Mouse (Mus musculus) forebrain, postnatal 0 days (tissue): ENCODE measurements at regions not wholly inside any gene's neighbourhood (a gene's known extent, or its start where the extent isn't known, plus 50 kb on each side); places are given as distances from the start of the nearest gene placed in this dataset.

ENCODE experiments used
- ATAC-seq: fragments of 200-750 bp; cut with Nextera tagmentation; 2 replicates; pipeline ENCODE4 v1.8.0; 2017; ENCODE audit warnings: mild to moderate bottlenecking, moderate library complexity
- DNase-seq: peaks from one replicate; pipeline ENCODE4 v3.0.0-alpha.2; 2015
- H3K27ac ChIP-seq: fragments of 300-500 bp; sonication (generic); 2 replicates; pipeline ENCODE4 v1.5.1; 2014; ENCODE audit warnings: low read depth, mild to moderate bottlenecking, antibody characterized with exemption, low read length, moderate library complexity, mixed read lengths
- H3K27me3 ChIP-seq: fragments of 300-500 bp; sonication (generic); 2 replicates; pipeline ENCODE4 v1.6.1; 2014; ENCODE audit warnings: mild to moderate bottlenecking, low read length, mixed read lengths; ENCODE audit not compliant: insufficient read depth
- H3K36me3 ChIP-seq: fragments of 300-500 bp; sonication (generic); 2 replicates; pipeline ENCODE4 v1.6.1; 2014; ENCODE audit warnings: mild to moderate bottlenecking, moderate library complexity; ENCODE audit not compliant: insufficient read depth
- H3K4me1 ChIP-seq: fragments of 300-500 bp; sonication (generic); 2 replicates; pipeline ENCODE4 v1.6.1; 2014; ENCODE audit warnings: antibody characterized with exemption; ENCODE audit not compliant: insufficient read depth
- H3K4me2 ChIP-seq: fragments of 300-500 bp; sonication (generic); 2 replicates; pipeline ENCODE4 v1.6.1; 2014; ENCODE audit warnings: low read depth, mild to moderate bottlenecking, moderate library complexity
- H3K4me3 ChIP-seq: fragments of 300-500 bp; sonication (generic); 2 replicates; pipeline ENCODE4 v1.5.1; 2014; ENCODE audit warnings: low read depth, low read length, mixed read lengths
- H3K9ac ChIP-seq: fragments of 300-500 bp; sonication (generic); 2 replicates; pipeline ENCODE4 v1.6.1; 2014; ENCODE audit warnings: mild to moderate bottlenecking
- H3K9me3 ChIP-seq: fragments of 300-500 bp; sonication (generic); 2 replicates; pipeline ENCODE4 v1.6.1; 2016; ENCODE audit warnings: low read length
- CTCF ChIP-seq: sonication (generic); IDR thresholded peaks from 2 replicates; pipeline ENCODE4 v1.5.1; 2016; ENCODE audit warnings: antibody characterized with exemption, control low read depth, low read depth
- WGBS: fragments of 180-500 bp; shearing (Covaris S2); extraction: QIAGEN DNeasy Blood & Tissue Kit; methylation state at CpG from one replicate; pipeline ENCODE4 v1.1.7; 2014; 5-methylcytosine and 5-hydroxymethylcytosine counted together

DNA sequence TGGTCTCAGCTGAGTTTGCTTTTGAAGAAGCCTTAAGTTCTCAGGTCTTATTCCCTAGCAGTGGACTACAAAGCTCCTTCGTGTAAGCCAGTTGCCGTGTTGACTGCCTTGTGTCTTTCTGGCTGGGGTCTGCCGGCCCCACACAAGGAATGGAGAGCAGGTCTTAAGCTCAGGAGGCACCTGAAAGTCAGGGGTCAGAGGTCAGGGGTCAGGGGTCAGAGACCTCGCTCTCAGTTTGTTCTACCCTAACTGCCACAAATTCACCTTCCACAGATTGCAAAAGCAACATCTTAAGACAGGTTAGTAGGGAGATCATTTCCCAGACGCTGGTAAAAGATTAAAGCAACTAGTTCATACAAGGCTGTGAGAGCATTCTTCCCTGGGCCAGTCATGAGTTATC is 505.8 kb upstream of the Sox11 start:
- no peak for ATAC-seq
- Histone ChIP-seq H3K27ac (no peak overlapping the region), H3K9ac (no peak overlapping the region), H3K4me2 (no peak overlapping the region), H3K9me3 (no peaks in the 10 kb centered on the region), H3K36me3 (no peaks in the 10 kb centered on the region), H3K27me3 (no peaks in the 10 kb centered on the region), H3K4me3 (no peak overlapping the region), H3K4me1 (no peaks in the 10 kb centered on the region)
- TF ChIP-seq CTCF = no peak
- DNase-seq = no peak
- WGBS = 74% methylated on average over 5 of the region's 5 CpGs

DNA sequence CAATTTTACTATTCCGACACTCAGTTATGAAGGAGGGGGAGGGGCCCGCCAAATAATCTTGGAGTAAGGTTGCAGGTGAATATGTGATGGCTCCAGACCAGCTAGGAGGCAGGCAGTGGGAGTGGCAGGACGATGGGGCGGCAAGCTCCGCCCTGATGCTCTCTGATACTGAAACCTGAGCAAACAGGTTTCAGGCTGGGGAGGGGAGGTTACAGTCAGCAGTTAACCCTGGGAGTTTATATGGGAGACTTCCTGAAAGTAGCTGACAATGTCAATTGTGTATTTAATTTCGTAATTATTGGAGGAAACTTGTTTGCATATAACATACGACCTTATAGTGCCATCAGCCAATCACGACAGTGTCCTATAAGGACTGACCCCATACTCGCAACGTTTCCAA is 505.0 kb upstream of the Sox11 start:
- no peak for TF ChIP-seq CTCF
- no peak for ATAC-seq
- no peak overlapping the region for H3K4me3 ChIP-seq
- no peak overlapping the region for H3K9ac ChIP-seq
- DNase-seq = no peak
- H3K4me2 ChIP-seq = no peak overlapping the region
- no peaks in the 10 kb centered on the region for H3K9me3 ChIP-seq
- H3K27ac ChIP-seq = no peak overlapping the region
- H3K36me3 ChIP-seq = no peaks in the 10 kb centered on the region
- no peaks in the 10 kb centered on the region for H3K27me3 ChIP-seq
- 77% methylated on average over 10 of the region's 10 CpGs for WGBS
- H3K4me1 ChIP-seq = no peaks in the 10 kb centered on the region

DNA sequence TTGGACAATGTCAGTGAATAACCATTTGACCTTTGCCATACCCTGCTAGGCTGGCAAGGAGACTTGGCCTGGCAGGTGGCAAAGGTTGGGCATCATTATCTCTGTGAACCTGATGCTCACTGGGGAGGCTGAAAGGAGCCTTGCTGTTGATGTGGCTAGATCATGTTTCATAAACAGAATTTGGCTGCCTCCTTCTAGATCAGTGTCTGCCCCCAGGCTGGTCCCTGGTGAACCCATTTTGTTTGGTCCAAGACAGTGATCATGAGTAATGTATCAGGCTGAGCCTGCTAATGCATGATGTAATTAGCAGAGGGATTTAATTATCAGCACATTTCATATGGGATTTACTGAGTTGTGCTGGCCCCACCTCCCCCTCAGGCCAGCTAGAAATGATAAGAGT is 502.6 kb upstream of the Sox11 start:
- Histone ChIP-seq H3K27ac (no peak overlapping the region), H3K4me3 (no peak overlapping the region), H3K36me3 (no peaks in the 10 kb centered on the region), H3K4me2 (no peak overlapping the region), H3K4me1 (no peaks in the 10 kb centered on the region), H3K9me3 (no peaks in the 10 kb centered on the region), H3K27me3 (no peaks in the 10 kb centered on the region), H3K9ac (no peak overlapping the region)
- no peak for TF ChIP-seq CTCF
- DNase-seq (no peak), ATAC-seq (no peak)

DNA sequence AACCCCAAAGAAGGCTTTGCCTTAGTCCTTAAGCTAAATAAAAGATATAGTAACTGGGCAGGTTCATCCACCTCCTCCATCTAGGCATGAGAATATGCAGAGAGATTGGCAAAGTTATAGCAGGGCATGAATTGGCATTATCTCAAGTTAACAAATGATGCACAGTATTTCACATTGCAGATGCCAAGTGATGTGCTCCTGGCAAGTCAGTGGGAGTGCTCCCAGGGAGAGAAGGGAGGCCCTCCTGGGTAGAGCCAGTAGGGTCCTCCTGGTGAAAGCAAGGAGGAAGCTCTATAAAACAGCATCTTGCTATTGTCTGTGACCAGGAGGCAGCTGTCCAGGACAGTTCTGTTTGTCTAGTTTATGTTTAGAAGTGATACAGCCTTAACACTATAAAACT is 496.6 kb upstream of the Sox11 start:
- Histone ChIP-seq H3K27me3 (no peaks in the 10 kb centered on the region), H3K36me3 (no peaks in the 10 kb centered on the region), H3K4me2 (no peak overlapping the region), H3K27ac (peak overlapping the region; percentile 66), H3K9ac (no peak overlapping the region), H3K4me1 (no peaks in the 10 kb centered on the region), H3K9me3 (no peaks in the 10 kb centered on the region), H3K4me3 (no peak overlapping the region)
- TF ChIP-seq CTCF = no peak
- DNase-seq = no peak
- ATAC-seq = no peak

DNA sequence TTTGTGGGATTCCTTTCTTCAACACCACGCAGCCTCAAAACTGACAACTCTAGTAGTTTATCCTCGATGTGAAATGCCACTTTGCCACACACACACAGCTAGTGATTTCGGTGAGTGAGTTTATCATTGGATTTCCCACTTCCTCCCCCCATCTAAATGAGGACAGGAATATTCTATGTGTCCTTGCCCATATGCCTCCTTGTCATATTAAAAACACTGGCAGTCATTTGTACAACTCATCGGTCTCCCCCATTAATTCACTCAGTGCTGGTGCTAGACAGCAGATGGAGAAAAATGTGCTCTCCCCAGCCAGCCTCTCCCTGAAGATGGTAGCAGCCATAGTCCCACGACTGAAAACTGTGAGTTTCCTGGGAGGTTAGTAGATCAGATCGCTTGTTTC is 496.0 kb upstream of the Sox11 start:
- Histone ChIP-seq H3K4me2 (no peak overlapping the region), H3K9ac (no peak overlapping the region), H3K36me3 (no peaks in the 10 kb centered on the region), H3K4me1 (no peaks in the 10 kb centered on the region), H3K27ac (peak overlapping the region; percentile 66), H3K27me3 (no peaks in the 10 kb centered on the region), H3K4me3 (no peak overlapping the region), H3K9me3 (no peaks in the 10 kb centered on the region)
- TF ChIP-seq CTCF = no peak
- 56% methylated on average over 6 of the region's 6 CpGs for WGBS
- DNase-seq (peak; percentile 75), ATAC-seq (peak; percentile 97)

DNA sequence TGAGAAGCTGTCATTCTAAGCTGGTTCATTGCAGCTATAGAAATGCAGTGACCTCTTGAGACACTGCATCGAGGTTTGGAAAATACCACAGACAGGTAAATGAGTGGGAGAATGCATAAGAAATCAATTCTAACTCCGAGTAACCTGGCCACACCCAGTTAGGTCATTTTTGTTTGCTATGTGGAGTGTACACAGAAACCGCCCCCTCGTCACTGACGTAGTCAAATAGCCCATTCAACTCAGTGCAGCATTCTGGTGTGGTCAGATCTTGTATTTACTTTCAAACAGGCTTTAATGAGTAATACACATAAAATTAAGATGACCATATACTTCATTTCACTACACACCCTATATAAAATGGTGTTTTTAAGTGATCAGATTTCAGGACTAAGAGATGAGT is 483.8 kb upstream of the Sox11 start:
- no peak overlapping the region for H3K27ac ChIP-seq

DNA sequence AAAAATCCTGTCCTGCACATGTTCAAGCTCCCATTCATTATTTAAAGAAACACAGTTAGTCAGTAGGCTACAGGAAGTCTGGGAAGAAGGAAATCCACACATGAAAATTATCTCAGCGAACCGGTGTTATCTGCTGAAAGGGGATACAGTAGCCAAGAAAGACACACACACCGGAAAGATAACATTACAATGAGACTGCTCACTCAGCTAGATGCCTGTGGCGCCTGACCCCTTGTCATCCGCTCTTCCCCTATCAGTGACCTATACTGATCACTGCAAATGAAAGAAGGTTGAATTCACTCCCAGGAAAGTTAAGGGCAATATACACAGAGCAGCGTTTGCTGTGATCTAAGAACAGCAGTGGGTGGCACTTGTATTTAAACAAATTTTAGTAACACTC is 481.0 kb upstream of the Sox11 start:
- 92% methylated on average over 6 of the region's 6 CpGs for WGBS
- no peak overlapping the region for H3K27ac ChIP-seq
- ATAC-seq (no peak), DNase-seq (no peak)
- no peaks in the 10 kb centered on the region for H3K27me3 ChIP-seq
- H3K4me1 ChIP-seq = no peaks in the 10 kb centered on the region
- no peak overlapping the region for H3K9ac ChIP-seq
- no peaks in the 10 kb centered on the region for H3K36me3 ChIP-seq
- TF ChIP-seq CTCF = no peak
- no peak overlapping the region for H3K4me3 ChIP-seq
- no peak overlapping the region for H3K4me2 ChIP-seq
- no peaks in the 10 kb centered on the region for H3K9me3 ChIP-seq

More for the DNA sequence above, 483.8 kb upstream of the Sox11 start:
- 73% methylated on average over 5 of the region's 5 CpGs for WGBS
- H3K4me2 ChIP-seq = no peak overlapping the region
- TF ChIP-seq CTCF = no peak
- DNase-seq = no peak
- no peaks in the 10 kb centered on the region for H3K4me1 ChIP-seq
- ATAC-seq = no peak
- H3K27me3 ChIP-seq = no peaks in the 10 kb centered on the region
- H3K9ac ChIP-seq = no peak overlapping the region
- no peaks in the 10 kb centered on the region for H3K36me3 ChIP-seq
- H3K9me3 ChIP-seq = no peaks in the 10 kb centered on the region
- no peak overlapping the region for H3K4me3 ChIP-seq

DNA sequence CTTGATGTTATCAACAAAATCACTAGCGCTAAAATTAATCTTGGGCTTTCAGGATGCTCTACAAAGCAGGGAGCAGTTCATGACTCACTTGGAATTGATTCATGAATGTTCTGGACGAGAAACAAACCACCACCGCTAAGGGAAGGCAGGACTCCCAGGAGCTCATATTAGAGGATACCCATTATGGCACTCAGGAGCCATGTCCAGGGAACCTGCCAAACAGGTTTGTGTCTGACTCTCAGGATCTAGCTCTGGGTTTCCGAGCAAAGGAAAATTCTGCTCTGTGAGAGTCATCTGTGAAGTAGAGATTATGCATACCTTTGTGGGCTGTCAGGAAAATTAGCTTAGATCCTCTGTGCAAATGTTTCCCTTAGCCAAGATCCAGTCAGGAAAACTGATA is 454.3 kb upstream of the Sox11 start:
- Histone ChIP-seq H3K4me3 (no peak overlapping the region), H3K27me3 (no peaks in the 10 kb centered on the region), H3K9ac (no peak overlapping the region), H3K4me2 (no peak overlapping the region), H3K4me1 (no peaks in the 10 kb centered on the region), H3K9me3 (no peaks in the 10 kb centered on the region), H3K36me3 (no peaks in the 10 kb centered on the region), H3K27ac (no peak overlapping the region)
- DNase-seq (no peak), ATAC-seq (no peak)
- TF ChIP-seq CTCF = no peak
- 85% methylated on average over 4 of the region's 4 CpGs for WGBS
